Mouse (Mus musculus) small intestine, adult 2 months (tissue): Measurements from ENCODE around the gene 4933434E20Rik.

Experiments
- CTCF ChIP-seq: fragments of 200-500 bp; IDR thresholded peaks from 2 replicates; pipeline ENCODE4 v1.5.1; 2012; ENCODE audit warnings: low read depth, mild to moderate bottlenecking, control low read depth, inconsistent platforms, low read length, moderate library complexity, mixed read lengths; ENCODE audit not compliant: insufficient replicate concordance, insufficient read length; ENCODE audit errors: extremely low read depth
- POLR2A ChIP-seq: fragments of 200-500 bp; IDR thresholded peaks from 2 replicates; pipeline ENCODE4 v1.6.1; 2012; ENCODE audit warnings: low read depth, mild to moderate bottlenecking, control low read depth, inconsistent platforms, low read length, moderate library complexity

DNA sequence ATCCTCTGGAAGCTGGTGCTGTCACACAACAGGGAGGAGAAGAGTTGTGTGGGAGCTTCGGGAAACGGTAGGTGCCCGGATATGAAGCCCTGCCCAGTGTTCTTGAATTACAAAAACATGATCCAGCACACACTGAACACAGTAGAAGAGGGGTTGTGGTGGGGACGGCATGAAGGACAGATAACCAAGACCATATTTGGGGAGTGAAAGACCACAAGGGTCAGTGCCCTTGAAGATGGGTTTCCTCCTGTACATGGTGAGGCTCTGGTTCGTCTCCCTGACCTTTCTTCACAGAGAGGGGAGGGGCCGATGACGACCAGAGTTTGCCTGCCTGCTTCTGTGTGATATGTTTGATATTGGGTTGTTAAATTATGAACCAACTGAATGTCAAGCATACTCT lies 18.3 kb downstream of the 4933434E20Rik start:
- TF ChIP-seq POLR2A (no peak), CTCF (no peak)
